Mouse (Mus musculus) stomach, postnatal 0 days (tissue): ENCODE measurements around the gene Mex3d.

ENCODE experiments used
- CTCF ChIP-seq: IDR thresholded peaks from 2 replicates; pipeline ENCODE4 v1.5.1; 2016; ENCODE audit warnings: antibody characterized with exemption, low read depth, mild to moderate bottlenecking, moderate library complexity
- EP300 ChIP-seq: optimal IDR thresholded peaks from 2 replicates; pipeline ENCODE3; 2016; ENCODE audit warnings: antibody characterized with exemption

DNA sequence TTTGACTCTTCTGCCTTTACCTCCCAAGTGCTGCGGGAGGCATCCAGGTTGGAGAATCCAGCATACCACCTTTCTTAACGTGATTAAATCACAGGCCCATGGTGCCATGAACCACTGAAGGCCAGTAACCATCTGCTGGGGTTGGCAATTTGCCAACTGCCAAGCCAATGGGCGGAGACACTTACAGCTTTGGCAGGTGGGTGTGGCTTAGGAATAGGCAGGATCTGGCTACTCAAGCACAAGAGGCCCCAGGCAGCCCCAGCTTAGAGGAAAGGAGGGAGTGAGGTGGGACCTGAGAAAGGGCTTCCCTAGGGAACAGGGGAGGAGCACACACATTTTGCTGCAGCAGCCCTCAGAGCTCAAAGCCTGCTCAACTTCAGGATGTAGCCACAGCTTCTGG lies 30.9 kb upstream of the Mex3d start:
- TF ChIP-seq CTCF = no peak
- TF ChIP-seq EP300 = no peak
